ENCODE assay signal across 8 mouse cellular contexts in genomic region chr7:19092381-19093173, GRCm38 (mm10). TPM values are rescaled to one million over a fixed set of nuclear protein-coding genes. Genes with fewer than 3 reads are reported as not detected.
DNase-seq lines count a peak whose midpoint lies in the region; ATAC-seq and TF ChIP-seq lines count a peak whose summit lies in the region.

No protein-coding gene starts in this region.

- H3K4me1 ChIP-seq in forebrain, postnatal 0 days (ENCODE audit: insufficient read depth): peaks cover 11% of the 10 kb centered on the region
- peaks cover 28% of the 10 kb centered on the region; the same call in 1 of the 2 replicates for H3K4me1 ChIP-seq in hindbrain, embryonic 14.5 days (replicated peaks; ENCODE audit: control insufficient read depth, insufficient read depth, low read length)

- H3K36me3 ChIP-seq in forebrain, postnatal 0 days (ENCODE audit: insufficient read depth): peaks cover 35% of the 10 kb centered on the region
- peaks cover 46% of the 10 kb centered on the region for H3K36me3 ChIP-seq in hindbrain, embryonic 14.5 days (replicated peaks; ENCODE audit: control insufficient read depth, insufficient read depth)

- 10% methylated on average over 38 of the region's 38 CpGs for WGBS in forebrain, postnatal 0 days
- 4% methylated on average over 38 of the region's 38 CpGs for WGBS in hindbrain, embryonic 14.5 days

- no peaks in the 10 kb centered on the region; the same call in 1 of the 2 replicates for H3K27me3 ChIP-seq in forebrain, postnatal 0 days (ENCODE audit: insufficient read depth, low read length)
- peaks cover 30% of the 10 kb centered on the region for H3K27me3 ChIP-seq in hindbrain, embryonic 14.5 days (ENCODE audit: control insufficient read depth, insufficient read depth, low read length)

- H3K4me3 ChIP-seq in forebrain, postnatal 0 days (ENCODE audit: low read depth, low read length): no peak overlapping the region
- H3K4me3 ChIP-seq in hindbrain, embryonic 14.5 days (replicated peaks; ENCODE audit: low read length): peak overlapping the region; percentile 52; the same call in 1 of the 2 replicates

- no peaks in the 10 kb centered on the region for H3K9me3 ChIP-seq in forebrain, postnatal 0 days (ENCODE audit: low read length)
- H3K9me3 ChIP-seq in hindbrain, embryonic 14.5 days (ENCODE audit: control insufficient read depth, low read length): no peaks in the 10 kb centered on the region

- peak overlapping the region; percentile 98 for H3K4me2 ChIP-seq in forebrain, postnatal 0 days (ENCODE audit: low read depth)
- peak overlapping the region; percentile 94 for H3K4me2 ChIP-seq in hindbrain, embryonic 14.5 days (replicated peaks)

- DNase-seq in gastrocnemius, adult 18-20 months (ENCODE audit: low spot score): peak; percentile 29
- DNase-seq in gastrocnemius, adult 8-10 months (ENCODE audit: low spot score in 2 of 2): no peak
- peak; percentile 53 for DNase-seq in adipocyte (ENCODE audit: low spot score)
- DNase-seq in forebrain, postnatal 0 days: peak; percentile 61
- DNase-seq in hindbrain, embryonic 14.5 days (ENCODE audit: low spot score): peak; percentile 44
- DNase-seq in liver: peak; percentile 72
- DNase-seq in naive thymus-derived CD4-positive, alpha-beta T cell, adult 2 months (ENCODE audit: low read depth): peak; percentile 47
- DNase-seq in left cerebral cortex, adult 9 months (ENCODE audit: low spot score in 2 of 2): no peak

- H3K9ac ChIP-seq in forebrain, postnatal 0 days: no peak overlapping the region
- H3K9ac ChIP-seq in hindbrain, embryonic 14.5 days: peak overlapping the region; percentile 16; the same call in 1 of the 2 replicates

- ATAC-seq in forebrain, postnatal 0 days: peak; percentile 55
- ATAC-seq in hindbrain, embryonic 14.5 days (ENCODE audit: low FRiP score): peak; percentile 44

- H3K27ac ChIP-seq in forebrain, postnatal 0 days (ENCODE audit: low read depth, low read length): no peak overlapping the region
- 0 out of 2 replicates have a peak overlapping the region, but pooled peaks have one; percentile 9 for H3K27ac ChIP-seq in hindbrain, embryonic 14.5 days

- TF ChIP-seq CTCF in forebrain, postnatal 0 days (IDR thresholded peaks at IDR 0.05; ENCODE audit: low read depth): no peak

RNA-seq across cellular contexts. Expression of gene Six5, which starts 1.8 kb away (rescaled TPM):
- 1 to 10 TPM; 1.7 to 2.1 TPM for total RNA-seq in gastrocnemius, adult 18-20 months (2021)
- total RNA-seq in gastrocnemius, adult 8-10 months (2022): 1 to 10 TPM; 1.5 to 2.0 (median 1.7) TPM
- total RNA-seq in forebrain, postnatal 0 days (2014; rRNA removed): 3.0 and 4.1 TPM in 2 replicates
- polyA plus RNA-seq in forebrain, postnatal 0 days (2015; fragmentation: Nextera tagmentation; extraction: Ambion mirVana): 0.97 and 1.0 TPM in 2 replicates
- 2.3 and 2.5 TPM in 2 replicates for polyA plus RNA-seq in hindbrain, embryonic 14.5 days (2014; fragmentation: Nextera tagmentation; extraction: Ambion mirVana)

RNA-seq across cellular contexts. Expression of gene Dmpk, which starts 8.9 kb away (rescaled TPM):
- total RNA-seq in gastrocnemius, adult 18-20 months (2021): 100 to 1,000 TPM; 232 to 265 TPM
- total RNA-seq in gastrocnemius, adult 8-10 months (2022): 100 to 1,000 TPM; 235 to 255 (median 240) TPM
- total RNA-seq in forebrain, postnatal 0 days (2014; rRNA removed): 16.2 and 20.8 TPM in 2 replicates
- 2.2 and 3.0 TPM in 2 replicates for polyA plus RNA-seq in forebrain, postnatal 0 days (2015; fragmentation: Nextera tagmentation; extraction: Ambion mirVana)
- polyA plus RNA-seq in hindbrain, embryonic 14.5 days (2014; fragmentation: Nextera tagmentation; extraction: Ambion mirVana): 8.2 and 8.9 TPM in 2 replicates

RNA-seq across cellular contexts. Expression of gene Dmwd, which starts 16.6 kb away (rescaled TPM):
- 10 to 100 TPM; 33.8 to 39.1 TPM for total RNA-seq in gastrocnemius, adult 18-20 months (2021)
- 10 to 100 TPM; 34.9 to 41.8 (median 39.9) TPM for total RNA-seq in gastrocnemius, adult 8-10 months (2022)
- total RNA-seq in forebrain, postnatal 0 days (2014; rRNA removed): 96.5 and 122 TPM in 2 replicates
- polyA plus RNA-seq in forebrain, postnatal 0 days (2015; fragmentation: Nextera tagmentation; extraction: Ambion mirVana): 43.6 and 43.8 TPM in 2 replicates
- polyA plus RNA-seq in hindbrain, embryonic 14.5 days (2014; fragmentation: Nextera tagmentation; extraction: Ambion mirVana): 32.0 and 35.0 TPM in 2 replicates

RNA-seq across cellular contexts. Expression of gene Gm4969, which starts 25.6 kb away (rescaled TPM):
- not detected for total RNA-seq in gastrocnemius, adult 18-20 months (2021)
- total RNA-seq in gastrocnemius, adult 8-10 months (2022): not detected
- 5.3 and 8.9 TPM in 2 replicates for total RNA-seq in forebrain, postnatal 0 days (2014; rRNA removed)
- polyA plus RNA-seq in forebrain, postnatal 0 days (2015; fragmentation: Nextera tagmentation; extraction: Ambion mirVana): 8.3 and 10.6 TPM in 2 replicates
- polyA plus RNA-seq in hindbrain, embryonic 14.5 days (2014; fragmentation: Nextera tagmentation; extraction: Ambion mirVana): 6.7 and 7.7 TPM in 2 replicates

RNA-seq across cellular contexts. Expression of gene Fbxo46, which starts 27.1 kb away (rescaled TPM):
- 1 to 10 TPM; 2.2 to 2.6 TPM for total RNA-seq in gastrocnemius, adult 18-20 months (2021)
- 1 to 10 TPM; 2.2 to 2.9 (median 2.3) TPM for total RNA-seq in gastrocnemius, adult 8-10 months (2022)
- 19.8 and 22.8 TPM in 2 replicates for total RNA-seq in forebrain, postnatal 0 days (2014; rRNA removed)
- 8.4 and 11.9 TPM in 2 replicates for polyA plus RNA-seq in forebrain, postnatal 0 days (2015; fragmentation: Nextera tagmentation; extraction: Ambion mirVana)
- 10.9 and 11.9 TPM in 2 replicates for polyA plus RNA-seq in hindbrain, embryonic 14.5 days (2014; fragmentation: Nextera tagmentation; extraction: Ambion mirVana)

Comparison
In these comparisons a context has a peak if more than half of its experiments do, and no peak if none do; other contexts are left out.
1. DNase-seq: peak in gastrocnemius, adult 18-20 months (single experiment), adipocyte (single experiment), forebrain, postnatal 0 days (single experiment), hindbrain, embryonic 14.5 days (single experiment), liver (single experiment) and naive thymus-derived CD4-positive, alpha-beta T cell, adult 2 months (single experiment); none in gastrocnemius, adult 8-10 months (0 of 2) and left cerebral cortex, adult 9 months (0 of 2).
2. RNA of gene Dmpk, which starts 8.9 kb away (total RNA-seq): 232 to 265 TPM in gastrocnemius, adult 18-20 months and 235 to 255 TPM in gastrocnemius, adult 8-10 months; 16.2 to 20.8 TPM in forebrain, postnatal 0 days; every median in the first group is over 10 times any median in the second.